In genomic region chr2:29426684-29427083, GRCm38 (mm10) we compare ENCODE assay signal across 12 mouse cellular contexts.
DNase-seq lines count a peak whose midpoint lies in the region; ATAC-seq lines count a peak whose summit lies in the region.
"Had no signal": no experiment of that assay in that cellular context is flagged by ENCODE, and none has a peak within 500 bp of the region (broad histone marks: within the 10 kb centered on the region; RNA-seq: fewer than 3 reads in every experiment).

No protein-coding gene starts in this region.

- H3K27me3 ChIP-seq in hindbrain, embryonic 16.5 days (replicated peaks; ENCODE audit: control insufficient read depth, insufficient read depth, low read length), result no peaks in the 10 kb centered on the region
- no peaks in the 10 kb centered on the region for H3K27me3 ChIP-seq in hindbrain, embryonic 14.5 days (ENCODE audit: control insufficient read depth, insufficient read depth, low read length)
- H3K27me3 ChIP-seq in midbrain, embryonic 11.5 days (ENCODE audit: control insufficient read depth, insufficient read depth, low read length), result no peaks in the 10 kb centered on the region
- H3K27me3 ChIP-seq: lung, embryonic 15.5 days had no signal

- no peak overlapping the region for H3K4me2 ChIP-seq in hindbrain, embryonic 16.5 days (ENCODE audit: low read length)
- no peak overlapping the region for H3K4me2 ChIP-seq in hindbrain, embryonic 14.5 days (replicated peaks)
- H3K4me2 ChIP-seq in midbrain, embryonic 11.5 days, result no peak overlapping the region
- H3K4me2 ChIP-seq: lung, embryonic 15.5 days had no signal

- H3K27ac ChIP-seq in hindbrain, embryonic 16.5 days (ENCODE audit: low read depth, low read length), result no peak overlapping the region
- no peak overlapping the region for H3K27ac ChIP-seq in hindbrain, embryonic 14.5 days
- no peak overlapping the region for H3K27ac ChIP-seq in midbrain, embryonic 11.5 days (ENCODE audit: low read depth, low read length)
- H3K27ac ChIP-seq: kidney, postnatal 0 days; lung, embryonic 15.5 days had no signal

- H3K9ac ChIP-seq in hindbrain, embryonic 16.5 days (ENCODE audit: low read depth, low read length), result no peak overlapping the region
- no peak overlapping the region for H3K9ac ChIP-seq in hindbrain, embryonic 14.5 days
- H3K9ac ChIP-seq in midbrain, embryonic 11.5 days (ENCODE audit: low read length), result no peak overlapping the region
- H3K9ac ChIP-seq: lung, embryonic 15.5 days had no signal

- peaks cover 14% of the 10 kb centered on the region for H3K4me1 ChIP-seq in hindbrain, embryonic 16.5 days (ENCODE audit: control insufficient read depth, insufficient read depth, low read depth, low read length)
- peaks cover 4% of the 10 kb centered on the region for H3K4me1 ChIP-seq in hindbrain, embryonic 14.5 days (replicated peaks; ENCODE audit: control insufficient read depth, insufficient read depth, low read length)
- H3K4me1 ChIP-seq in midbrain, embryonic 11.5 days (ENCODE audit: control insufficient read depth, insufficient read depth, low read length), result no peaks in the 10 kb centered on the region

- no peaks in the 10 kb centered on the region for H3K9me3 ChIP-seq in hindbrain, embryonic 16.5 days (ENCODE audit: control insufficient read depth, low read length)
- no peaks in the 10 kb centered on the region for H3K9me3 ChIP-seq in hindbrain, embryonic 14.5 days (ENCODE audit: control insufficient read depth, low read length)
- H3K9me3 ChIP-seq in midbrain, embryonic 11.5 days (ENCODE audit: control insufficient read depth, low read length), result no peaks in the 10 kb centered on the region
- H3K9me3 ChIP-seq: lung, embryonic 15.5 days had no signal

- 0 out of 2 replicates have a peak, but pooled peaks have one; percentile 24 for ATAC-seq in hindbrain, embryonic 16.5 days
- no peak for ATAC-seq in hindbrain, embryonic 14.5 days (ENCODE audit: low FRiP score)
- no peak for ATAC-seq in midbrain, embryonic 11.5 days (ENCODE audit: low FRiP score)
- ATAC-seq: midbrain, embryonic 16.5 days had no signal

- DNase-seq in hindbrain, embryonic 14.5 days (ENCODE audit: low spot score), result no peak
- DNase-seq in adrenal gland, adult 8-10 months, result peak; percentile 42
- DNase-seq in cerebellum, postnatal 14 days, result peak; percentile 93 to 95
- DNase-seq in heart, postnatal 10 days, result peak; percentile 84 to 86
- DNase-seq in urinary bladder, postnatal 4 days (ENCODE audit: low spot score in 2 of 2), result no peak
- no peak for DNase-seq in layer of hippocampus, adult 9-11 months
- no peak for DNase-seq in midbrain, embryonic 11.5 days (ENCODE audit: low spot score, missing footprints)

- no peaks in the 10 kb centered on the region for H3K36me3 ChIP-seq in hindbrain, embryonic 16.5 days (ENCODE audit: control insufficient read depth, insufficient read depth, low read length)
- no peaks in the 10 kb centered on the region for H3K36me3 ChIP-seq in hindbrain, embryonic 14.5 days (replicated peaks; ENCODE audit: control insufficient read depth, insufficient read depth)
- H3K36me3 ChIP-seq in midbrain, embryonic 11.5 days (ENCODE audit: control insufficient read depth, insufficient read depth, low read length), result no peaks in the 10 kb centered on the region
- H3K36me3 ChIP-seq: lung, embryonic 15.5 days had no signal

- no peak overlapping the region for H3K4me3 ChIP-seq in hindbrain, embryonic 16.5 days (ENCODE audit: low read length)
- no peak overlapping the region for H3K4me3 ChIP-seq in hindbrain, embryonic 14.5 days (replicated peaks; ENCODE audit: low read length)
- H3K4me3 ChIP-seq in midbrain, embryonic 11.5 days (ENCODE audit: low read depth, low read length), result no peak overlapping the region
- H3K4me3 ChIP-seq: erythroblast, embryonic 14.5 days; lung, embryonic 15.5 days had no signal

- 76% methylated on average over 3 of the region's 3 CpGs for WGBS in hindbrain, embryonic 16.5 days
- WGBS in hindbrain, embryonic 14.5 days, result 82% methylated on average over 3 of the region's 3 CpGs
- 89% methylated on average over 3 of the region's 3 CpGs for WGBS in midbrain, embryonic 11.5 days

- intact Hi-C loops in heart, postnatal 10 days (cut with DNase I), result no loop called here

Comparison
In these comparisons a context has a peak if more than half of its experiments do, and no peak if none do; other contexts are left out.
1. DNase-seq: peak in adrenal gland, adult 8-10 months (single experiment), cerebellum, postnatal 14 days (2 of 2) and heart, postnatal 10 days (2 of 2); none in hindbrain, embryonic 14.5 days (single experiment), urinary bladder, postnatal 4 days (0 of 2), layer of hippocampus, adult 9-11 months (single experiment) and midbrain, embryonic 11.5 days (single experiment).